Mouse (Mus musculus) spleen, postnatal 36 days (tissue): ENCODE results near the gene Etv5.
"Not testable (repeated sequence)": the region's sequence is repeated elsewhere in the genome, so short reads cannot be mapped to it uniquely, and the experiment has no call there.

Source experiments
- DNase-seq, 2 experiments: peaks; one replicate each; pipeline ENCODE4 v3.0.0; 2022; ENCODE audit warnings: low spot score in 2 of 2, mixed read lengths in 1 of 2

Gene Etv5

GRCm38 (mm10) chr16:22395093-22395844 is 44.2 kb downstream of the Etv5 start:
- no peak for DNase-seq

- DNase-seq, result no peak
These were observed 49.1 kb downstream of the Etv5 start for GRCm38 (mm10) chr16:22390348-22390897.

- no peak for DNase-seq
These were observed 50.2 kb downstream of the Etv5 start for GRCm38 (mm10) chr16:22389146-22389911.

GRCm38 (mm10) chr16:22387731-22388130 is 51.8 kb downstream of the Etv5 start:
- DNase-seq, result no peak

- not testable (repeated sequence) for DNase-seq
These were observed 57.5 kb downstream of the Etv5 start for GRCm38 (mm10) chr16:22382018-22382417.

GRCm38 (mm10) chr16:22380981-22381380 is 58.5 kb downstream of the Etv5 start:
- DNase-seq, result no peak

- DNase-seq, result no peak
These were observed 59.5 kb downstream of the Etv5 start for GRCm38 (mm10) chr16:22379986-22380385.

- DNase-seq, result no peak
These were observed 60.2 kb downstream of the Etv5 start for GRCm38 (mm10) chr16:22379342-22379741.

GRCm38 (mm10) chr16:22377714-22378113 is 61.8 kb downstream of the Etv5 start:
- no peak for DNase-seq

- no peak for DNase-seq
These were observed 64.6 kb downstream of the Etv5 start for GRCm38 (mm10) chr16:22374898-22375297.

- no peak for DNase-seq
These were observed 66.8 kb downstream of the Etv5 start for GRCm38 (mm10) chr16:22372701-22373124.

- no peak for DNase-seq
These were observed 67.3 kb downstream of the Etv5 start for GRCm38 (mm10) chr16:22372225-22372624.

- DNase-seq, result no peak
These were observed 72.4 kb downstream of the Etv5 start for GRCm38 (mm10) chr16:22367099-22367498.

GRCm38 (mm10) chr16:22366040-22366439 is 73.5 kb downstream of the Etv5 start:
- no peak for DNase-seq

- DNase-seq, result no peak
These were observed 73.9 kb downstream of the Etv5 start for GRCm38 (mm10) chr16:22365596-22365995.

- peak in 1 of 2 experiments; percentile 11 for DNase-seq
These were observed 80.7 kb downstream of the Etv5 start for GRCm38 (mm10) chr16:22358701-22359354.

- DNase-seq, result not testable (repeated sequence)
These were observed 85.3 kb downstream of the Etv5 start for GRCm38 (mm10) chr16:22354177-22354576.

GRCm38 (mm10) chr16:22353639-22354038 is 85.9 kb downstream of the Etv5 start:
- no peak for DNase-seq

GRCm38 (mm10) chr16:22351194-22351593 is 88.3 kb downstream of the Etv5 start:
- DNase-seq, result no peak

- DNase-seq, result peak; percentile 36 to 42
These were observed 89.7 kb downstream of the Etv5 start for GRCm38 (mm10) chr16:22349798-22350197.

GRCm38 (mm10) chr16:22348478-22349270 is 90.8 kb downstream of the Etv5 start:
- DNase-seq, result peak; percentile 10 to 13
